Mouse (Mus musculus): Measurements from ENCODE around the gene Rln1.

DNA sequence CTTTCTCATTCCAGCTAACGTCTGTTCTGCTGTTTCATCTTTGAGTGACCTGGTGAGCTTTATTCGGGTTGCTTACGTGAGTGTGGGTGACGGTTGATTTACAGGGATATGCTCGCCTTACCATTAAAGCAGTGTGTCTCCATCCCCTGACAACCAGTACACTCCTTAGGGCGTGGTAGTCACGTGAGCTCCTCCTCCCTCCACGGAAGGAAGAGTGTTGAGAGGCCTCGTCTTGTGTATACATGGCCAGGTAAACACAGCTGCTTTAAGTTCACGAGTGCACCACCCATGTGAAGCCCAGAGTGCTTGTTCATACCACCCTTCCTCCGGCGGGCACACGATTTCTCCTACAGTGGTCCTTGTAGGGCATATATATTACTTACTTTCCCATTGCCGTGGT, 42.9 kb downstream of the Rln1 start:
- TF ChIP-seq POLR2A (IDR thresholded peaks at IDR 0.05; ENCODE audit: borderline replicate concordance, control insufficient read depth, low read depth, low read length) (no peak), CTCF (IDR thresholded peaks at IDR 0.05; ENCODE audit: control insufficient read depth, insufficient read depth, low read length) (no peak)

Data from bone marrow, adult 2 months (tissue).